Mouse (Mus musculus): ENCODE measurements around the gene Adamts3.

Gene Adamts3

DNA sequence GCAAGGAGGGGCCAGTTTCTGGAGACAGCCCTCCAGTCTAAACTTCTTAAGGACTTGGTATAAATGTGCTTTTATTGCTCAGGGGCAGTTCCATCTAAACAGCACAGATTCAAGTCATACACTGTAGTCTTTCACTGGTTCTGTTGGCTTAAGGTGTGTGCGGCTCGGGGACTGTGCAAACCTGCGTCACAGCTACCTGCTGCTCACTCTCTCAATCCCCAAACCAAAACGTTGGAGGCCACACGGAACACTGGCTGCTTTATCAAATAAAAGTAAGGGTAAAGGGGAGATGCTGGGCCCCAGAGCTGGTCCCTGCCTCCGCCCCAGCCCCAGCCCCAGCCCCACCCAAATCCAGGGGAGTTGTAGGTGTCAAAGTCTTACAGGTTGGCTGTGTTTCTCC is 66.5 kb downstream of the Adamts3 start:
- no peak for DNase-seq (ENCODE audit: low spot score)

DNA sequence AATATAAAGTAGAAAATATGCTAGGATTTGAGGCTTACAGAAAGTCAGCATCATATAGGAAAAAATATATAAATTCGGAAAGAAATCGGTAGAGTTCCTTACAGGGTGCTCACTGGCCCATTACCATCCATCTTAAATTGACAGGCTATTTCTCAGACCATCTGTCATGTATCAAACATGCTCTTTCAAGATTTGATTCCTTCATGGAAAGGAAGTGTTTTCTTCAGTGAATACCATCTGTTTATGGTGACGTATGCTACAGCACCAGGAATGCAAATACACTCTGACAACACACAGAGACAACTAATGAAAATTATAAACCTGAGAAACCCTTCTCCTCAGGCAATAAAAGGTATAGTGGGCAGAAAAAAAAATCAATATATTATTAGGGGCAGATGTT is 68.6 kb downstream of the Adamts3 start:
- DNase-seq (ENCODE audit: low spot score), result no peak

DNA sequence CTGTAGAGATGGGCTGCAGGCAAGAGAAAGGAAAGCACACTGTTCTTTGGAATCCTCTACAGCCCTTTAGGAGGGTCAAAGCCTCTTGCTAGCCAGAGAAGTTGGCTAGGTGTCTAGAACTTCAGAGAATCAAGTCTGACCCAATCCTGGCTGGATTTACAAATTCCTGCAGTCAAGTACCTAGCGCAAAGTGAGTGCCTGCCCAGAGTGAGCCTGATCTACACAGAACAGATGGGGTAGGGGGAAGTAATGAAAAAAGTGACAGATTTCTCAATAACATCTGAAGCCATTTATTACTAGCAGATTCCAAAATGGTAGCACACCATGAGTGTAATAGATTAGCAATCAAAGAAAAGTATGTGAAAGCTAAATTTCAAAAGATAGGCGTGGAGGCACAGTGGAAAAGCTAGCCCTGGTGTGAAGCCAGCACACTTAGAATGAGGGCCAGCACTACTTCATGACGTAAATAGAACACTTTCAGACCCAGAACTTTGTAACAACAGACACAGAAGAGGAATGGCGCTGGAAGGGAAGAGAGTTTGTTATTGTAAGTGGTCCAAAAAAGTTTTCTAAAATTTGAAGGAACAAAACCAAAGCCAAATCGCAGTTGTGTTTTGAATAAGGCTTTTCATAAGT is 82.8 kb downstream of the Adamts3 start:
- no peak for DNase-seq (ENCODE audit: low spot score)

DNA sequence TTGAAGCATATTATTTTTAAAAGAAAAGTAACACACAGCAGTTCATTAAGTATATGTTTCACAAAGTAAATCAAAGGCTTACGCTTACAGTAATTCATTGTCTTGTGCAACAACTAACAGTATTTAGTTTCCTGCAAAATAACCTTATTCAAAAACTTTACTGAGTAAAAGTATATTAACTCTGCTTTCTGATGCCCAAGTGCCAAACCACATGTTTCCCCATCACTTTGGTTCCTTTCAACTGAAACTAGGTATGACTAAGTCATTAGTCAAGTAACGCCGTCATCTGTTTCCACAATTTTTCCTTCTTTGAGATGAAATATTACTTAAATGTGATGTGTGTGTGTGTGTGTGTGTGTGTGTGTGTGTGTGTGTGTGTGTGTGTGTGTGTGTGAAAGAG is 89.4 kb downstream of the Adamts3 start:
- no peak for DNase-seq (ENCODE audit: low spot score)

- DNase-seq (ENCODE audit: low spot score), result no peak
Measured at GRCm38 (mm10) chr5:89784635-89785034, 98.5 kb downstream of the Adamts3 start.

GRCm38 (mm10) chr5:89779823-89780222 is 103.3 kb downstream of the Adamts3 start:
- no peak for DNase-seq (ENCODE audit: low spot score)

GRCm38 (mm10) chr5:89778610-89779009 is 104.5 kb downstream of the Adamts3 start:
- DNase-seq (ENCODE audit: low spot score), result no peak

- DNase-seq (ENCODE audit: low spot score), result no peak
Measured at GRCm38 (mm10) chr5:89777411-89777810, 105.7 kb downstream of the Adamts3 start.

GRCm38 (mm10) chr5:89770655-89771355 is 112.3 kb downstream of the Adamts3 start:
- no peak for DNase-seq (ENCODE audit: low spot score)

- DNase-seq (ENCODE audit: low spot score), result no peak
Measured at GRCm38 (mm10) chr5:89763189-89764187, 119.6 kb downstream of the Adamts3 start.

DNA sequence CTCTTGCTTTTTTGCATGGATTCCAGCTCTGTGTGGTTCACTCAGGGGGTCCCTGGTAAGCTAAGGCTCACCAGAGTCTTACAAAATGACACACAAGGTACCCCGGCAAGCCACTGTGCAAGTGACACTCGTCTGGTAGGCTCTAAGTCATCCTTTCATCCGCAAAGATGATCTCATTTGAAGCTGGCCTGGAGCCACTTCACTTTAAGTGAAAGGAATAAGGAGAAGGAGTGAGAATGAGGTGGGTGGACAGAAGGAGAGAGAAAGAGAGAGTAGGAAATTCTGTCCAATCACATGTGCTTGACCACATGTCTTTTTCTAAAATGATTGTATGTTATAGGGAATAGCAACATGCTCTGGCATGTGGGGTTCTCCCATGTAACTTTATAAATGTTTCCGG is 122.8 kb downstream of the Adamts3 start:
- no peak for DNase-seq (ENCODE audit: low spot score)

DNA sequence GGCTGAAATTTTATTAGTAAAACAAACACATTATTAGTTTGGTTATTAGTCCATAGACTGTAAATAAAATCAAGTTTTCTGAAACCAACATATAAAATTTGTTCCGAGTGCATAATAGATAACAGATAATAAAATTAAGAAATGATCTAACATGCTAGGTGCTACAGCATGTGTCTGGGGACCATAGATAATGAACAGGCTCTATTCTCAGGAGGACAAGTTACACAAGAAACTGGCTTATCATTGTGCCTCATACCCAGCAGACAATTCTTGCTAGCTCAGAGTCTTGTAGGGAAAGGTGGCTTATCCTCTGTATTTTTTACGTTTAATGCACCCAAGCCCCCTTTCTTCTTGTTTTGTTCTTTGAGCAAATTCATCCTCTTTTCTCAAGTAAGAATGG is 131.3 kb downstream of the Adamts3 start:
- no peak for DNase-seq (ENCODE audit: low spot score)

DNA sequence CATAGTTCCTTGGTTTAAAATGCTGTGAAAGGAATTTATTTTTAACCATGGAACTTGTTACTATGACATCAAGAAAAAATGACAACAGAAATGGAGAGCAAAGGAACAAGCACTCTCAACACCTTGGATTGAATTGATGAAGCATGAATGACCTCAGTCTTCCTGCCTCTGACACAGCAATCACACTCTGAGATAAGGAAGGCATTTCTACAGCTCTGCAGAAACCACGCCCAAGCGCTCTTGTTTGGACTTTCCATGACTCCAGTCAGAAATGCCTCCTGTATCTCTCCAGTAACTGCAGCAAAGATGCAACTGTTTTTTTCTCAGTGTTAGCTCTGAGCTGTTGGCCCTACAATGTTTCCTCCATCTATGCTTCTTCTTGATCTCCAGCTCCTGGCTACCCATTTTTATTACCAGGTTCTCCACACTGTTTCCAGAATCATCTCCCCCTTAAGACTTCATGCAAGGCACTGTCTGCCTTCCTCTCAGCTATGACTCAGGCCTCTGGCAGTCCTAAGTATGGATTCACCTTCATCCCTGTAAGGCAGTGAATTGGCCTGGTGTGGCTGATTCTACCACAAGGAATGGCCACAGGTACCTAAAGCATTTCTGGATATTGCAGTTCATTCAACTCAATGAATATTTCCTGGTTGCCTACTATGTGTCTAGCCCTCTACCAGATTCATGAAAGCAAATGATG is 134.8 kb downstream of the Adamts3 start:
- no peak for DNase-seq (ENCODE audit: low spot score)

DNA sequence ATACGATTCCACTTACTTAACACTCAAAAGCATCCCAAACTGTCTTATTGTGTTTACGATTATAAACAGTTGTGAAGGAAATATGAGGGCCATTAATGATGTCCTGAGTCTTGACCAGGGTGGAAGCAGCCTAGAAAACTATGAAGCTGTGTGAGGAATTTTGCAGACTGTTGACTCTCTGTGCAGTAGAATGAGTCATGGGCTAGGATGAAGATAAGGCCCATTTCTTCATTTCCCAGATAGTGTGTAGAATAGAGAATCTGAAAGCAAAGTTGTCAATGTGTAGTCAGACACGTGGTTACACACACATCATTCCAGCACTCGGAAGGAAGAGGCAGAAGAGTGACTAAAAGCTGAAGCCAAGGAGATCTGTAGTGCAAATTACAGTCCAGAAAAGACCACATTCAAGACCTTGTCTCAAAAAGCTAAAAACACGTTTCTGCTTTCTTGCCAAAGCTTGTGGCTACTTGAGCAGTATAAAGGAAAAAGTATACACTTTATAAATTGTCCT is 135.9 kb downstream of the Adamts3 start:
- DNase-seq (ENCODE audit: low spot score), result no peak

DNA sequence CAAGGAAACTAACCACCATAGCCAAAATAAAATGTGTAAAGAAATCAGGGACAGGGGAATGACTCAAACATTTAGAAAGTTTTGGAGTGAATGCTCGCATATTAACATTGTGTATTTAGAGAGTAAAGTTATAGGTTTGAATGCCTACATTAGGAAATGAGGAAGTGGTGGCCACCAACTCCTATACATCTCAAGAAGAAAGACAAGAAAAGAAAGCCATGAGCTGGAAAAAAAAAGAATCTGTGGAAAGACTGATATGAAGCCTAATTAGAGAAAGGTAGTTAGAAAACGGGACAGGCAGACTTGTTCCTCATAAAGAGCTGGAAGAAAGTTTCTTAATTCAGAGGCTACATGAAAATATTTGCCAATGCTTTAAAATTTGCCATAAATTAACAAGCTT is 138.0 kb downstream of the Adamts3 start:
- DNase-seq (ENCODE audit: low spot score), result no peak

DNA sequence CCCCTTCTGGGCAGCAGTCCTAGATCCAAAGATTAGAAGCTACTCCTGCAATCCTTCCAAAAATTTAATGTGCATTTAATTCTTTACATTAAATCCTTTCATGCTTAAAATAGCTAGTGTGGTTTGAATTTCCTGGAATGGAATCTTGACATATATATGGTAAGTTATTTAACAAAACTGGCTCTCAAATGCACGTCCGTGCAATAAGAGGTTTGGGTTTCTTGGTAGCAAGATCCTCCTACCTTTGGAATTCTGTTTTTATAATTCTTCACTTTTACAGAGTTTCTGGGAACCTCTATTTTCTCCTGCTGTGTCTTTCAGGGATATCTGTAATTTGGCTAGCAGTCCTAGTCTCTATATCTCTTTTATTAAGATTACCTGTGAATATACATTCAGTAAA is 148.4 kb downstream of the Adamts3 start:
- no peak for DNase-seq (ENCODE audit: low spot score)

DNA sequence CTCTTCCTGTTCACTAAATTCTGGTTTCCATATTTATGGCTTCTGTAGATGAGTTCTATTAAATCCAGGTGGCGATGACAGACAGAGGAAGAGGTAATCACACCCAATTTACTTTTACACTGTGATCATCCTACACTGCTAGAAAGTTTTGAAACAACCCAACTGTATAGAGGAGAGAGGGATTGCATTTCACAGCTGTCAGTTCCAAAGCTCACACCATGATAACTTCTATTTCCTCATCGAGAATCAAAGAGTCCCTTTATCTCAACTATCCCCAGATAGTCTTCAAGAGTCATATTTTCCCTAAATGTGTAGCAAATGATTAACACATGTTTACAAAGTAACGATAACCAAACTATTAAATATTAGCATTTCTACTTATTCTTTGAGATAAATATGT is 152.7 kb downstream of the Adamts3 start:
- no peak for DNase-seq (ENCODE audit: low spot score)

GRCm38 (mm10) chr5:89728117-89728516 is 155.0 kb downstream of the Adamts3 start:
- no peak for DNase-seq (ENCODE audit: low spot score)

DNA sequence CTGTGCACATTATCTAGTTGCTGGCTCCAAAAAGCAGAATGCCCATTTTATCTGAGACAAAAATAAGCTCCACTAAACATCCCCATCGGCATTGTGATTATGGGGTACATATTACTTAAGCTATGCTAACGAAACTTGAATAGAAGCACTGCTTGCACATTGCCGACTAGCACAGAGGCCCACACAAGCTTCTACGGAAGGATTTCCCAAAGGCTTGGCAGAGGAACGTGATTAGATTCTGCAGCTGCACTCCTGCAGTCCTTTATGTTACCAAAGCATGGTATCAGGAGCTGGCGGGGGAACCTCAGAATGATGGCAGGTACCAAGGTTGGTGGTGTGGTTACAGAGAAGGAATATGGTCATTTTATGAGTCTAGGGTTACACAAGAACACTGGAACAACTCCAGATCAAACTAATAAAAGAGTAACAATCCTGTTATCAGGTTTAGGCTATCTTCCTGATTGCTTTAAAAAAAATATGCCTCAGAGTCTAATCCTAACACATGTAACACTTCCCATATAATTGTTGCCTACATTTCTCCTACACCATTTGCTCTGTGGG is 155.6 kb downstream of the Adamts3 start:
- DNase-seq (ENCODE audit: low spot score), result no peak

- no peak for DNase-seq (ENCODE audit: low spot score)
Measured at GRCm38 (mm10) chr5:89714552-89714951, 168.6 kb downstream of the Adamts3 start.

DNA sequence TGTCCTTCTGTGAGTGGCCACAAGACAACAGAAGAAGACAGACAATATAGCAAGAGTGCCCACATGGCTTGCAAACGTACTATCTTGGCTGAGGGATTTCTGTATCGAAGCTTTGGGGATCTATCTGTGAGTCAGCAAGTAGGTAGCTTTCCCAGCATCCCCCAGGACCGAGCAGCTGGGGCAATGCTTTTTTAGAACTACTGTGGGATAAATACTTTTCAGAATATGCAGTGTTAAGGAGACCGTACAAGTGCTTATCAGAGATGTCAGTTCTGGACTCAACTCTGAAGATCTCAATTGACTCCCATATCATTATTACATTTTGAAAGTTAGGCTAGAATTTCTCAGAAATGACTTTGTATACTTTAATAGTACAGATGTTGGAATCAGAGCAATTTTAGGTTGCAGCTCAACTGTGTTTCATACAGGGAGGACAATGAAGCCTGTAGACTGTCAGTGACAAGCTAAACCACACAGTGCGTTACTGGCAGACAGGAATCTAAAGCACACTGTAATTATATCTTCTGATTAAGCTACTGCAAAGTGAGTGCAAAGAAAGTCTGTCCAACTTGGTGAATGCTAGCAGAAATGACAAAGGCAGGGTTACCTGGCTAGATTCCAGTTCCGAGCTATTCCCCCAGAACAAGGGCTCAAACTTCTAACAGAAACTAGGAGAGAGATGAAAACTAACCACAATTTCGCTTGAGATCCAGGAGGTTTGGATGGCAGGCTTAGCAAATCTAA is 171.8 kb downstream of the Adamts3 start:
- DNase-seq (ENCODE audit: low spot score), result no peak
